8 mouse cellular contexts compared by ENCODE assay signal in the genomic region with DNA sequence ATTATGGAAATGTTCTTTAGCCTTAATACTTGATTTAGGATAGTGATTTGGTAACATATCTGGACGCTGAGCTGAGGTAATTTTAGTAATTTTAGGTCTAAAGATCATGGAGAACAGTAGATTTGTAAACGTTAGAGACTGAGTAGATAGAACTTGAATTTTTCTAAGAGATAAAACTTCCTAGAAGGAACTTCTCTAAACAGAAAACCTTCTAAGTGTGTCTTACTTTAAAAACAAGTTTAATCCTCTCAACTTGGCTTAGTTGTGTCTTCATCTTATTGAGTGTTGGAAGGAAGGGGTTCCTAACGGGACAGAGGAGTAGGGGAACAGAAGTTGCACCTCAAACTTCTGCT.
DNase-seq lines count a peak whose midpoint lies in the region; ATAC-seq and TF ChIP-seq lines count a peak whose summit lies in the region.

No protein-coding gene starts in this region.

- intact Hi-C loops in heart, postnatal 25 days (cut with DNase I): no loop called here

- H3K4me3 ChIP-seq in heart, postnatal 0 days (ENCODE audit: low read depth, low read length): peak overlapping the region; percentile 70
- H3K4me3 ChIP-seq in bone marrow macrophage, adult 2 months (ENCODE audit: insufficient read depth, low read length): peak overlapping the region; percentile 96
- H3K4me3 ChIP-seq in hindbrain, embryonic 13.5 days: peak overlapping the region; percentile 70
- H3K4me3 ChIP-seq in midbrain, embryonic 12.5 days: peak overlapping the region; percentile 75; the same call in 1 of the 2 replicates

- peak overlapping the region; percentile 98; the same call in 1 of the 2 replicates for H3K27ac ChIP-seq in heart, postnatal 0 days (ENCODE audit: low read depth)
- H3K27ac ChIP-seq in bone marrow macrophage, adult 2 months (ENCODE audit: insufficient read depth, low read depth, low read length): peak overlapping the region; percentile 99
- no peak overlapping the region for H3K27ac ChIP-seq in hindbrain, embryonic 13.5 days
- no peak overlapping the region for H3K27ac ChIP-seq in midbrain, embryonic 12.5 days (replicated peaks)

- no peaks in the 10 kb centered on the region for H3K36me3 ChIP-seq in heart, postnatal 0 days (replicated peaks; ENCODE audit: control insufficient read depth, insufficient read depth, low read length)
- H3K36me3 ChIP-seq in hindbrain, embryonic 13.5 days: no peaks in the 10 kb centered on the region
- no peaks in the 10 kb centered on the region for H3K36me3 ChIP-seq in midbrain, embryonic 12.5 days

- peak overlapping the region; percentile 84 for H3K4me2 ChIP-seq in heart, postnatal 0 days (ENCODE audit: low read depth, low read length)
- H3K4me2 ChIP-seq in hindbrain, embryonic 13.5 days: peak overlapping the region; percentile 69
- H3K4me2 ChIP-seq in midbrain, embryonic 12.5 days (replicated peaks): peak overlapping the region; percentile 76

- H3K27me3 ChIP-seq in heart, postnatal 0 days (ENCODE audit: control insufficient read depth, insufficient read depth, low read length): no peaks in the 10 kb centered on the region
- H3K27me3 ChIP-seq in hindbrain, embryonic 13.5 days: peaks cover 12% of the 10 kb centered on the region
- peaks cover 56% of the 10 kb centered on the region for H3K27me3 ChIP-seq in midbrain, embryonic 12.5 days

- no peak for TF ChIP-seq EP300 in heart, postnatal 0 days (IDR thresholded peaks at IDR 0.05; ENCODE audit: low read depth)

- no peak for TF ChIP-seq CTCF in heart, postnatal 0 days (IDR thresholded peaks at IDR 0.05; ENCODE audit: low read depth)
- no peak for TF ChIP-seq CTCF in bone marrow macrophage, adult 2 months (IDR thresholded peaks at IDR 0.05; ENCODE audit: low read depth, low read length)

- no peak for DNase-seq in heart, postnatal 0 days (ENCODE audit: low spot score)
- no peak for DNase-seq in heart, postnatal 25 days (ENCODE audit: low spot score)
- no peak for DNase-seq in left cerebral cortex, adult 18-20 months (ENCODE audit: low spot score in 2 of 2)
- DNase-seq in ovary, postnatal 36 days (ENCODE audit: low spot score): no peak
- no peak for DNase-seq in kidney, postnatal 14 days

- TF ChIP-seq POLR2A in bone marrow macrophage, adult 2 months (IDR thresholded peaks at IDR 0.05; ENCODE audit: borderline replicate concordance, low read depth, low read length): no peak

- ATAC-seq in heart, postnatal 0 days (ENCODE audit: insufficient read depth, low read depth): no peak
- no peak for ATAC-seq in hindbrain, embryonic 13.5 days (ENCODE audit: low FRiP score)
- no peak for ATAC-seq in midbrain, embryonic 12.5 days (ENCODE audit: low FRiP score, low read depth)

- H3K4me1 ChIP-seq in heart, postnatal 0 days (ENCODE audit: control insufficient read depth, insufficient read depth): peaks cover 20% of the 10 kb centered on the region
- peaks cover 48% of the 10 kb centered on the region for H3K4me1 ChIP-seq in bone marrow macrophage, adult 2 months (ENCODE audit: control insufficient read depth, insufficient read depth, low read length)
- peaks cover 21% of the 10 kb centered on the region for H3K4me1 ChIP-seq in hindbrain, embryonic 13.5 days (replicated peaks)
- H3K4me1 ChIP-seq in midbrain, embryonic 12.5 days: peaks cover 16% of the 10 kb centered on the region

- H3K9me3 ChIP-seq in heart, postnatal 0 days (replicated peaks; ENCODE audit: control insufficient read depth, low read length): no peaks in the 10 kb centered on the region
- no peaks in the 10 kb centered on the region for H3K9me3 ChIP-seq in hindbrain, embryonic 13.5 days
- H3K9me3 ChIP-seq in midbrain, embryonic 12.5 days: no peaks in the 10 kb centered on the region; the same call in 1 of the 2 replicates

- WGBS in heart, postnatal 0 days: 36% methylated on average over 3 of the region's 3 CpGs
- 54% methylated on average over 3 of the region's 3 CpGs for WGBS in hindbrain, embryonic 13.5 days
- WGBS in midbrain, embryonic 12.5 days: 50% methylated on average over 3 of the region's 3 CpGs

- H3K9ac ChIP-seq in heart, postnatal 0 days (replicated peaks; ENCODE audit: low read depth, low read length): peak overlapping the region; percentile 76
- H3K9ac ChIP-seq in hindbrain, embryonic 13.5 days: peak overlapping the region; percentile 83; the same call in 1 of the 2 replicates
- 0 out of 2 replicates have a peak overlapping the region, but pooled peaks have one; percentile 24 for H3K9ac ChIP-seq in midbrain, embryonic 12.5 days (replicated peaks)

Comparison
In these comparisons a context has a peak if more than half of its experiments do, and no peak if none do; other contexts are left out.
1. H3K27ac ChIP-seq: peak in heart, postnatal 0 days (single experiment) and bone marrow macrophage, adult 2 months (single experiment); none in hindbrain, embryonic 13.5 days (single experiment) and midbrain, embryonic 12.5 days (single experiment).
2. H3K9ac ChIP-seq: peak in every context shown above with its lines; median percentile 83 in hindbrain, embryonic 13.5 days; 76 in heart, postnatal 0 days; 24 in midbrain, embryonic 12.5 days.
3. Peak in every context shown above with its lines, with median percentiles within 50 percentile points of each other: H3K4me2 ChIP-seq and H3K4me3 ChIP-seq.